Mouse (Mus musculus): ENCODE measurements around the gene Nptxr. TPM values are rescaled to one million over a fixed set of nuclear protein-coding genes. Genes with fewer than 3 reads are reported as not detected.

Nptxr gene
- 88.0 and 100 TPM in 2 replicates for polyA plus RNA-seq (2012; rRNA removed)

- Histone ChIP-seq H3K27ac (ENCODE audit: insufficient read depth, low read length) (peak within 1 kb of the TSS; percentile 82), H3K27me3 (ENCODE audit: control insufficient read depth, insufficient read depth, low read length) (no peaks in the 10 kb centered on the region), H3K4me1 (ENCODE audit: control insufficient read depth, insufficient read depth, low read length) (peaks cover 36% of the 10 kb centered on the region), H3K4me3 (replicated peaks; ENCODE audit: insufficient read depth, low read depth, low read length) (peak within 1 kb of the TSS; percentile 68)
- peak; percentile 79 to 81 for DNase-seq
- WGBS, result 1% methylated on average over 67 of the region's 91 CpGs
- no peak for TF ChIP-seq CTCF (IDR thresholded peaks at IDR 0.05; ENCODE audit: borderline replicate concordance, insufficient read depth, low read depth, low read length)
- TF ChIP-seq POLR2A (IDR thresholded peaks at IDR 0.05; ENCODE audit: borderline replicate concordance, insufficient read depth, low read length), result peak; percentile 79
Observed at GRCm38 (mm10) chr15:79804352-79805071, at the start of gene Nptxr. Gene Nptxr, minus strand, starts transcription at chr15:79804766.

GRCm38 (mm10) chr15:79850143-79850542 lies 45.6 kb upstream of the Nptxr start:
- WGBS, result 97% methylated on average over 2 of the region's 2 CpGs
- Histone ChIP-seq H3K4me3 (replicated peaks; ENCODE audit: insufficient read depth, low read depth, low read length) (no peak overlapping the region), H3K27me3 (ENCODE audit: control insufficient read depth, insufficient read depth, low read length) (no peaks in the 10 kb centered on the region), H3K27ac (ENCODE audit: insufficient read depth, low read length) (no peak overlapping the region), H3K4me1 (ENCODE audit: control insufficient read depth, insufficient read depth, low read length) (peaks cover 7% of the 10 kb centered on the region; the same call in 1 of the 2 replicates)
- no peak for TF ChIP-seq CTCF (IDR thresholded peaks at IDR 0.05; ENCODE audit: borderline replicate concordance, insufficient read depth, low read depth, low read length)
- DNase-seq, result no peak

GRCm38 (mm10) chr15:79847100-79847499 lies 42.5 kb upstream of the Nptxr start:
- WGBS, result 31% methylated on average over 5 of the region's 5 CpGs
- Histone ChIP-seq H3K27me3 (ENCODE audit: control insufficient read depth, insufficient read depth, low read length) (no peaks in the 10 kb centered on the region), H3K27ac (ENCODE audit: insufficient read depth, low read length) (no peak overlapping the region), H3K4me3 (replicated peaks; ENCODE audit: insufficient read depth, low read depth, low read length) (no peak overlapping the region), H3K4me1 (ENCODE audit: control insufficient read depth, insufficient read depth, low read length) (peaks cover 7% of the 10 kb centered on the region; the same call in 1 of the 2 replicates)
- DNase-seq, result peak in 1 of 2 experiments; percentile 8
- no peak for TF ChIP-seq POLR2A (IDR thresholded peaks at IDR 0.05; ENCODE audit: borderline replicate concordance, insufficient read depth, low read length)

GRCm38 (mm10) chr15:79845986-79846385 lies 41.4 kb upstream of the Nptxr start:
- Histone ChIP-seq H3K4me3 (replicated peaks; ENCODE audit: insufficient read depth, low read depth, low read length) (no peak overlapping the region), H3K27ac (ENCODE audit: insufficient read depth, low read length) (no peak overlapping the region), H3K27me3 (ENCODE audit: control insufficient read depth, insufficient read depth, low read length) (no peaks in the 10 kb centered on the region), H3K4me1 (ENCODE audit: control insufficient read depth, insufficient read depth, low read length) (peaks cover 7% of the 10 kb centered on the region; the same call in 1 of the 2 replicates)
- TF ChIP-seq POLR2A (IDR thresholded peaks at IDR 0.05; ENCODE audit: borderline replicate concordance, insufficient read depth, low read length) (no peak), CTCF (IDR thresholded peaks at IDR 0.05; ENCODE audit: borderline replicate concordance, insufficient read depth, low read depth, low read length) (no peak)
- no peak for DNase-seq
- 63% methylated on average over 4 of the region's 4 CpGs for WGBS

- TF ChIP-seq CTCF (IDR thresholded peaks at IDR 0.05; ENCODE audit: borderline replicate concordance, insufficient read depth, low read depth, low read length), result no peak
- TF ChIP-seq POLR2A (IDR thresholded peaks at IDR 0.05; ENCODE audit: borderline replicate concordance, insufficient read depth, low read length), result no peak
- no peaks in the 10 kb centered on the region for H3K27me3 ChIP-seq (ENCODE audit: control insufficient read depth, insufficient read depth, low read length)
- peaks cover 7% of the 10 kb centered on the region; the same call in 1 of the 2 replicates for H3K4me1 ChIP-seq (ENCODE audit: control insufficient read depth, insufficient read depth, low read length)
- no peak for DNase-seq
- WGBS, result 89% methylated on average over 3 of the region's 3 CpGs
- H3K4me3 ChIP-seq (replicated peaks; ENCODE audit: insufficient read depth, low read depth, low read length), result no peak overlapping the region
- H3K27ac ChIP-seq (ENCODE audit: insufficient read depth, low read length), result no peak overlapping the region
Observed at GRCm38 (mm10) chr15:79842985-79843384, 38.4 kb upstream of the Nptxr start.

GRCm38 (mm10) chr15:79840281-79840680 lies 35.7 kb upstream of the Nptxr start:
- Histone ChIP-seq H3K27ac (ENCODE audit: insufficient read depth, low read length) (no peak overlapping the region), H3K4me1 (ENCODE audit: control insufficient read depth, insufficient read depth, low read length) (no peaks in the 10 kb centered on the region), H3K4me3 (replicated peaks; ENCODE audit: insufficient read depth, low read depth, low read length) (no peak overlapping the region), H3K27me3 (ENCODE audit: control insufficient read depth, insufficient read depth, low read length) (no peaks in the 10 kb centered on the region)
- no peak for DNase-seq
- WGBS, result 78% methylated on average over 2 of the region's 2 CpGs
- TF ChIP-seq CTCF (IDR thresholded peaks at IDR 0.05; ENCODE audit: borderline replicate concordance, insufficient read depth, low read depth, low read length) (no peak), POLR2A (IDR thresholded peaks at IDR 0.05; ENCODE audit: borderline replicate concordance, insufficient read depth, low read length) (no peak)

- H3K27me3 ChIP-seq (ENCODE audit: control insufficient read depth, insufficient read depth, low read length), result no peaks in the 10 kb centered on the region
- TF ChIP-seq POLR2A (IDR thresholded peaks at IDR 0.05; ENCODE audit: borderline replicate concordance, insufficient read depth, low read length), result no peak
- TF ChIP-seq CTCF (IDR thresholded peaks at IDR 0.05; ENCODE audit: borderline replicate concordance, insufficient read depth, low read depth, low read length), result no peak
- H3K27ac ChIP-seq (ENCODE audit: insufficient read depth, low read length), result peak overlapping the region; percentile 73
- H3K4me1 ChIP-seq (ENCODE audit: control insufficient read depth, insufficient read depth, low read length), result peaks cover 12% of the 10 kb centered on the region; the same call in 1 of the 2 replicates
- H3K4me3 ChIP-seq (replicated peaks; ENCODE audit: insufficient read depth, low read depth, low read length), result peak overlapping the region; percentile 64
- WGBS, result 52% methylated on average over 9 of the region's 9 CpGs
- no peak for DNase-seq
Observed at GRCm38 (mm10) chr15:79834881-79835260, 30.3 kb upstream of the Nptxr start.

All from cerebellum, adult 2 months (tissue).